Mouse (Mus musculus): Measurements from ENCODE around the gene 1110008L16Rik. TPM values are rescaled to one million over a fixed set of nuclear protein-coding genes. Genes with fewer than 3 reads are reported as not detected.
"Not testable (repeated sequence)": the region's sequence is repeated elsewhere in the genome, so short reads cannot be mapped to it uniquely, and the experiment has no call there.

1110008L16Rik gene
- 13.6 and 14.1 TPM in 2 replicates for polyA plus RNA-seq (2016; fragmentation: Nextera tagmentation; extraction: Ambion mirVana)

GRCm38 (mm10) chr12:55299336-55299735, at the start of gene 1110008L16Rik:
1110008L16Rik (plus strand) TSS chr12:55299577.
- Histone ChIP-seq H3K9ac (replicated peaks) (0 out of 2 replicates have a peak within 1 kb of the TSS, but pooled peaks have one; percentile 11), H3K9me3 (no peaks in the 10 kb centered on the region), H3K36me3 (peaks cover 39% of the 10 kb centered on the region), H3K4me1 (peaks cover 27% of the 10 kb centered on the region), H3K4me2 (replicated peaks) (no peak within 1 kb of the TSS), H3K4me3 (no peak within 1 kb of the TSS), H3K27me3 (no peaks in the 10 kb centered on the region), H3K27ac (replicated peaks) (no peak within 1 kb of the TSS)
- WGBS = 88% methylated on average over 5 of the region's 5 CpGs
- no peak for ATAC-seq (ENCODE audit: low FRiP score, low read depth)

GRCm38 (mm10) chr12:55261950-55262349, 37.4 kb upstream of the 1110008L16Rik start:
- H3K4me2 ChIP-seq (replicated peaks); H3K4me3 ChIP-seq; H3K4me1 ChIP-seq; H3K27me3 ChIP-seq; H3K9me3 ChIP-seq; H3K27ac ChIP-seq (replicated peaks); H3K9ac ChIP-seq (replicated peaks); ATAC-seq (ENCODE audit: low FRiP score, low read depth): not testable (repeated sequence)
- peaks cover 17% of the 10 kb centered on the region for H3K36me3 ChIP-seq
- WGBS = no CpG with 5 or more reads among the region's 8 CpGs

DNA sequence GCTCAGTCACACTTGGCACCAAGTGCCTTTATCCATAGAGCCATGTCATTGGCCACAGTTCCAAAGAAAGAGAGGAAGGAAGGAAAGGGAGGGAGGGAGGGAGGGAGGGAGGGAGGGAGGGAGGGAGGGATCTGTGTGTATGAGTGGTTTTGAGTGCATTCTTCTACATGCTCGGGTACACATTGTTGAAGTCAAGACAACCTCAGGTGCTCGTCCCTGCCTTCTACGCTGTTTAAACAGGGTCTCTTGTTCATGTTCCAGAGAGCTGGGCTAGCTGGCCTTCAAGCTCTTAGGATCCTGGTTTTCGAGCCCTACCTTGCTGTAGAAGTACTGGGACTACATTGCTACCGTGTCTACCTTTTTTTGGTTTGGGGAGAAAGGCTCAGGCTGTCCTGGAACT, 36.0 kb upstream of the 1110008L16Rik start:
- not testable (repeated sequence) for H3K9me3 ChIP-seq; ATAC-seq (ENCODE audit: low FRiP score, low read depth); H3K4me3 ChIP-seq; H3K27ac ChIP-seq (replicated peaks); H3K4me1 ChIP-seq; H3K27me3 ChIP-seq; H3K36me3 ChIP-seq; H3K9ac ChIP-seq (replicated peaks); H3K4me2 ChIP-seq (replicated peaks)
- no CpG with 5 or more reads among the region's 5 CpGs for WGBS

DNA sequence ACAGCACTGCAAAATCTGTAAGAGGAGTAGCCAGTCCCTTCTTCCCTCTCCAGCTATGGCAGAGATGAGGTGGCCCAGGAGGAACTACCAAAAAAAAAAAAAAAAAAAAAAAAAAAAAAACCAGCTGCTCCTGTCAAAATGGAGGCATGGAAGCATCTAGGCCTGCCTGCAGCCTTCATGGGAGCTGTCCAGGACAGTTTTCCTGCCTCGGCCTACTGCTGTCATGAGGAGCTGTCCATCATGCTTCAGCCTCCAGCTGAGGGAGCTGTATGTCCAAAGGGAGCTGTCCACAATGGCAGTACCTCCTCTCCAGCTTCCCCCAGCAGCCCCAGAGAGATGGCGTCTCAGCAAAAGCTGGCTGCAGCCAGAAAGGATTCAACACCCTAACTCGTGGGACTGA, 27.1 kb upstream of the 1110008L16Rik start:
- no peak overlapping the region for H3K4me2 ChIP-seq (replicated peaks)
- no peaks in the 10 kb centered on the region for H3K27me3 ChIP-seq
- no peaks in the 10 kb centered on the region for H3K9me3 ChIP-seq
- no peak for ATAC-seq (ENCODE audit: low FRiP score, low read depth)
- WGBS = 86% methylated on average over 3 of the region's 3 CpGs
- no peak overlapping the region for H3K4me3 ChIP-seq
- H3K27ac ChIP-seq (replicated peaks) = no peak overlapping the region
- H3K36me3 ChIP-seq = no peaks in the 10 kb centered on the region
- no peaks in the 10 kb centered on the region for H3K4me1 ChIP-seq
- H3K9ac ChIP-seq (replicated peaks) = no peak overlapping the region

GRCm38 (mm10) chr12:55277583-55277982, 21.8 kb upstream of the 1110008L16Rik start:
- not testable (repeated sequence) for H3K4me2 ChIP-seq (replicated peaks); H3K9ac ChIP-seq (replicated peaks); ATAC-seq (ENCODE audit: low FRiP score, low read depth); H3K9me3 ChIP-seq; H3K27ac ChIP-seq (replicated peaks); H3K36me3 ChIP-seq; H3K4me3 ChIP-seq; H3K27me3 ChIP-seq; H3K4me1 ChIP-seq
- WGBS = 94% methylated on average over 4 of the region's 6 CpGs

DNA sequence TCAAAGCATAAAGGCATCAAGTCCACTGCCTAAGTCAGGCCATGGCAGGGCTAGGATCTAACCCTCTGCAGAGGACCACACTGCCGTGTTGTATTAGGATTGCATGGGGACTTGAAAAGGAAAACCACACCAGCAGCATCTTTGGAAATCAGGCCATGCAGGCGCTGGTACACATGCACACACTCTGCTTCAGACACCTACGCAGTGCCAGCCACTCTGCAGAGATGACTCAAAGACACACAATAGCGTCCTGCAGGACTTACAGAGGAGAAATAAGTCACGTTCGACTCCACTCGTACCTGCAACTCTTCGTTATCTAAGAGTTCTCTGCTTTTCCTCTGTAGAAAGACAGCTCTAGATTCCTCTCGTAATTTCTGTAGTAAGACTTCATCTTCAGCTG, 1.3 kb upstream of the 1110008L16Rik start:
- Histone ChIP-seq H3K9me3 (no peaks in the 10 kb centered on the region), H3K27me3 (no peaks in the 10 kb centered on the region), H3K27ac (replicated peaks) (no peak overlapping the region), H3K4me2 (replicated peaks) (no peak overlapping the region), H3K36me3 (peaks cover 50% of the 10 kb centered on the region), H3K9ac (replicated peaks) (no peak overlapping the region), H3K4me3 (no peak overlapping the region), H3K4me1 (peaks cover 21% of the 10 kb centered on the region)
- ATAC-seq (ENCODE audit: low FRiP score, low read depth) = no peak
- WGBS = 93% methylated on average over 9 of the region's 9 CpGs

- peak overlapping the region; percentile 67 for H3K4me2 ChIP-seq (replicated peaks)
- H3K27me3 ChIP-seq = no peaks in the 10 kb centered on the region
- no peak overlapping the region for H3K27ac ChIP-seq (replicated peaks)
- H3K36me3 ChIP-seq = peaks cover 26% of the 10 kb centered on the region
- H3K9ac ChIP-seq (replicated peaks) = peak overlapping the region; percentile 72; the same call in 1 of the 2 replicates
- peak overlapping the region; percentile 67 for H3K4me3 ChIP-seq
- ATAC-seq (ENCODE audit: low FRiP score, low read depth) = no peak
- no peaks in the 10 kb centered on the region for H3K9me3 ChIP-seq
- H3K4me1 ChIP-seq = peaks cover 27% of the 10 kb centered on the region
- WGBS = 85% methylated on average over 3 of the region's 3 CpGs
Observed at GRCm38 (mm10) chr12:55300820-55301351, 1.5 kb downstream of the 1110008L16Rik start.

- H3K36me3 ChIP-seq = peaks cover 22% of the 10 kb centered on the region
- peak overlapping the region; percentile 67 for H3K4me2 ChIP-seq (replicated peaks)
- H3K4me1 ChIP-seq = peaks cover 27% of the 10 kb centered on the region
- H3K27me3 ChIP-seq = no peaks in the 10 kb centered on the region
- no peaks in the 10 kb centered on the region for H3K9me3 ChIP-seq
- 51% methylated on average over 11 of the region's 11 CpGs for WGBS
- H3K4me3 ChIP-seq = peak overlapping the region; percentile 67
- peak overlapping the region; percentile 72 for H3K9ac ChIP-seq (replicated peaks)
- no peak for ATAC-seq (ENCODE audit: low FRiP score, low read depth)
- peak overlapping the region; percentile 84; the same call in 1 of the 2 replicates for H3K27ac ChIP-seq (replicated peaks)
Observed at GRCm38 (mm10) chr12:55301472-55302300, 2.3 kb downstream of the 1110008L16Rik start.

DNA sequence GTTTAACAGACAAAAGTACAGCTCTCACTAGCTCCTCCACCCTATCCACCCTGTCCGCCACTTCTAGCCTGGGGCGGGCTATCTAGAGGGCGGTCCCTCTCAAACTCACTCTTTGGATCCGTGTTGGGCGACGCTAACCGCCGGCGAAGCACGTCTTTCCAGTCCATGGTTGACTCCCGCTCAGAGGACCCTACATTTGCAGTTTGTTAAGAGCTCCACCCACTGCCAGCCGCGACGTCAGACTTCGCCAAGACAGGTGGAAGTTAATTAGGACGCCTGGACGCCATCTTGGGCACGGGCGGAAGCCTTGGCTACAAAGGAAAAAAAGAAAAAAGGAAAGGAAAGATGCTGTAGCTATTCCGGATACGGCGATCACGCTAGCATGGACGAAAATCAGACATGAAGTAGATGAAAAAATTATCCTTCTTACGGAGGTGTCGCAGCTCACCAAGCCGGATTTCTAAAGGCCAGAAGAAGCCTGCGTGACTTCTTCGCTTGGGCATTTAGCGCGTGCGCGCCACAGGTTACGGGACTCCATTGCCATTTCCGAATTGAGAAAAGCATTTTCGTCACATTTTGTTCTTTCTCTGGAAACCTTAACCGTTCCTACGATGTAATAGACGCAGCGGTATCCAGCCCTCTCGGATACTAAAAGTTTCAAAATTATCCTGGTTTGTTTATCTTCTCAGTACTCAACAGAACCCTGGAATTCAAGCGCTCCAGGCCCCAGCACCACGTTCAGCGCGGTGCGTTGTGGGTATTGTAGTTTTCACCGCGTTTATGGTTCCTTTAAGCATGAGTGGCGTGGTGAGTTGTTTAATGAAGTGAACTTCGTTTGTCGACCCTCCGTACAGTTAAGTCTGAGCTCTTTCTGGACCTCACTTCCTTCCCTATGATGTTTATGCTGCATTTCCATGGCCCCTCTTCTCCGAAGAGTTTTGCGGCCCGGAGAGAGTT, 3.4 kb downstream of the 1110008L16Rik start, which contains the start of gene Ppp2r3c:
Gene Ppp2r3c, minus strand, starts transcription at position 514 of the 957 bp plus-strand sequence.
- no peaks in the 10 kb centered on the region for H3K27me3 ChIP-seq
- WGBS = under 1% methylated on average over 55 of the region's 55 CpGs
- peaks cover 13% of the 10 kb centered on the region for H3K36me3 ChIP-seq
- peak within 1 kb of the TSS; percentile 72 for H3K9ac ChIP-seq (replicated peaks)
- no peaks in the 10 kb centered on the region for H3K9me3 ChIP-seq
- H3K4me3 ChIP-seq = peak within 1 kb of the TSS; percentile 67
- peak within 1 kb of the TSS; percentile 84 for H3K27ac ChIP-seq (replicated peaks)
- peaks cover 27% of the 10 kb centered on the region for H3K4me1 ChIP-seq
- peak within 1 kb of the TSS; percentile 67 for H3K4me2 ChIP-seq (replicated peaks)
- peak; percentile 91 for ATAC-seq (ENCODE audit: low FRiP score, low read depth)

DNA sequence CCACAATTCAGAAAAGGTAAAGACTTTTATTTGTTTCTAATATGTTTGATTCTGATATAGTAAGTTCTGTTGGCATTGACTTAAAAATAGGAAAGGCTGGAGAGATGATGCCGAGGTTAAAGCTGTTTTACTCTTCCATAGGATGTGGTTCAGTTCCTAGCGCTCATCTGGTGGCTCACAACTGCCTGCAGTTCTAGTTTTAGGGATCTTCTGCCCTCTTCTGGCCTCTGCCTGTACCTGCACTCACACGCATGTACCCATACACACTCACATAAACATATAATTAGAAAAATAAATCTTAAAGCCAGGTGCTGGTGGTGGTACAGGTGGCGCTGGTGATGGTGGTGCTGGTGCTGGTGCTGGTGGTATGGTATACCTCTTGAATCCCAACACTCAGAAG, 7.0 kb downstream of the 1110008L16Rik start:
- ATAC-seq (ENCODE audit: low FRiP score, low read depth) = no peak
- 94% methylated on average over 4 of the region's 4 CpGs for WGBS
- Histone ChIP-seq H3K9me3 (no peaks in the 10 kb centered on the region), H3K4me2 (replicated peaks) (no peak overlapping the region), H3K9ac (replicated peaks) (no peak overlapping the region), H3K27me3 (no peaks in the 10 kb centered on the region), H3K4me1 (peaks cover 13% of the 10 kb centered on the region), H3K36me3 (peaks cover 6% of the 10 kb centered on the region; the same call in 1 of the 2 replicates), H3K4me3 (no peak overlapping the region), H3K27ac (replicated peaks) (no peak overlapping the region)

DNA sequence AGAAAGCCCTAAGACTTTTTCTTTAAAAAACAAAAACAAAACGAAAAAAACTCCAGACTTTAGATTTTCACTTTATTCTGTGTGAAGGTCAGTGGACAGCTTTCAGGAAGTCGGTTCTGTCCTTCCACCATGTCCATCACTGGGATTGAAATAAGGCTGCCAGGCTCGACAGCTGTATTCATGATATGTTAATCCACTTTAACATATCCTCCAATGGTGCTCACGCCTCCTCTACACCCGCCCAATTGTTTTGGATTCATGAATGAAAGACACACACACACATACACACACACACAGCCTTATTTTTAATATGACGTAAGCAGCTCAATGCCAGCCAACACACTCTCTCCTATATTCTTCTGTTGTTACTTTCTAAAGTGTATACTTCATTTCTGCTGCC, 8.2 kb downstream of the 1110008L16Rik start:
- Histone ChIP-seq H3K9me3 (no peaks in the 10 kb centered on the region), H3K4me2 (replicated peaks) (no peak overlapping the region), H3K27ac (replicated peaks) (no peak overlapping the region), H3K36me3 (peaks cover 6% of the 10 kb centered on the region; the same call in 1 of the 2 replicates), H3K4me1 (peaks cover 7% of the 10 kb centered on the region), H3K9ac (replicated peaks) (no peak overlapping the region), H3K27me3 (no peaks in the 10 kb centered on the region), H3K4me3 (no peak overlapping the region)
- ATAC-seq (ENCODE audit: low FRiP score, low read depth) = no peak
- 80% methylated on average over 6 of the region's 6 CpGs for WGBS
